Mouse (Mus musculus) embryonic facial prominence, embryonic 11.5 days (tissue): ENCODE data around the gene Pde6c. TPM values are rescaled to one million over a fixed set of nuclear protein-coding genes. Genes with fewer than 3 reads are reported as not detected.

ENCODE experiments used
- ATAC-seq: fragments of 200-750 bp; cut with Nextera tagmentation; replicated peaks from 2 replicates; pipeline ENCODE4 v1.8.0; 2017; ENCODE audit warnings: low read depth; ENCODE audit not compliant: insufficient number of reproducible peaks, low FRiP score, low TSS enrichment
- DNase-seq: peaks from one replicate; pipeline ENCODE4 v3.0.0-alpha.2; 2015; ENCODE audit warnings: low spot score
- H3K27ac ChIP-seq: fragments of 300-500 bp; sonication (generic); replicated peaks from 2 replicates; pipeline ENCODE4 v1.5.1; 2014; ENCODE audit warnings: mild to moderate bottlenecking, low read depth, low read length, control low read depth
- H3K27me3 ChIP-seq: fragments of 300-500 bp; sonication (generic); 2 replicates; pipeline ENCODE4 v1.6.1; 2014; ENCODE audit warnings: mild to moderate bottlenecking, low read length, moderate library complexity, mixed read lengths; ENCODE audit not compliant: control insufficient read depth, insufficient read depth
- H3K36me3 ChIP-seq: fragments of 300-500 bp; sonication (generic); replicated peaks from 2 replicates; pipeline ENCODE4 v1.6.1; 2014; ENCODE audit warnings: low read depth, mild to moderate bottlenecking, low read length, moderate library complexity, mixed read lengths; ENCODE audit not compliant: control insufficient read depth, insufficient read depth
- H3K4me1 ChIP-seq: fragments of 300-500 bp; sonication (generic); 2 replicates; pipeline ENCODE4 v1.6.1; 2014; ENCODE audit warnings: low read length, mixed read lengths; ENCODE audit not compliant: control insufficient read depth, insufficient read depth
- H3K4me2 ChIP-seq: fragments of 300-500 bp; sonication (generic); 2 replicates; pipeline ENCODE4 v1.6.1; 2014; ENCODE audit warnings: low read depth, mild to moderate bottlenecking, control low read depth, low read length, moderate library complexity
- H3K4me3 ChIP-seq: fragments of 300-500 bp; sonication (generic); 2 replicates; pipeline ENCODE4 v1.5.1; 2014; ENCODE audit warnings: low read depth, low read length, control low read depth
- H3K9ac ChIP-seq: fragments of 300-500 bp; sonication (generic); replicated peaks from 2 replicates; pipeline ENCODE4 v1.6.1; 2014; ENCODE audit warnings: mild to moderate bottlenecking, control low read depth, low read length
- H3K9me3 ChIP-seq: fragments of 300-500 bp; sonication (generic); replicated peaks from 2 replicates; pipeline ENCODE4 v1.6.1; 2016; ENCODE audit warnings: mild to moderate bottlenecking, low read length, inconsistent platforms, mixed read lengths; ENCODE audit not compliant: control insufficient read depth
- WGBS: fragments of 180-500 bp; shearing (Covaris S2); extraction: QIAGEN DNeasy Blood & Tissue Kit; methylation state at CpG from one replicate; pipeline ENCODE4 v1.1.7; 2014; 5-methylcytosine and 5-hydroxymethylcytosine counted together
- polyA plus RNA-seq: library from polyadenylated mRNA; unstranded; fragments of >200 nt; fragmentation: Nextera tagmentation; extraction: Ambion mirVana; gene quantifications from 2 replicates; pipeline ENCODE4 v1.2.1, GENCODE M21; 2014

The Pde6c gene
- polyA plus RNA-seq, 1 experiment from 2014 or later = not detected

GRCm38 (mm10) chr19:38161648-38162354, 29.2 kb downstream of the Pde6c start:
- H3K36me3 ChIP-seq = no peaks in the 10 kb centered on the region
- H3K27ac ChIP-seq = no peak overlapping the region
- no peak overlapping the region for H3K9ac ChIP-seq
- no peak for DNase-seq
- ATAC-seq = no peak
- H3K27me3 ChIP-seq = no peaks in the 10 kb centered on the region
- no peaks in the 10 kb centered on the region for H3K4me1 ChIP-seq
- H3K4me3 ChIP-seq = no peak overlapping the region
- no peak overlapping the region for H3K4me2 ChIP-seq
- H3K9me3 ChIP-seq = no peaks in the 10 kb centered on the region
- WGBS = 91% methylated on average over 21 of the region's 21 CpGs

- no peaks in the 10 kb centered on the region for H3K9me3 ChIP-seq
- H3K4me3 ChIP-seq = no peak overlapping the region
- H3K36me3 ChIP-seq = no peaks in the 10 kb centered on the region
- DNase-seq (no peak), ATAC-seq (no peak)
- 53% methylated on average over 2 of the region's 2 CpGs for WGBS
- H3K27ac ChIP-seq = no peak overlapping the region
- no peak overlapping the region for H3K4me2 ChIP-seq
- H3K4me1 ChIP-seq = no peaks in the 10 kb centered on the region
- no peak overlapping the region for H3K9ac ChIP-seq
- H3K27me3 ChIP-seq = no peaks in the 10 kb centered on the region
Observed at GRCm38 (mm10) chr19:38164633-38165032, 32.1 kb downstream of the Pde6c start.

GRCm38 (mm10) chr19:38179675-38180074, 47.1 kb downstream of the Pde6c start:
- Histone ChIP-seq H3K4me3 (no peak overlapping the region), H3K4me1 (no peaks in the 10 kb centered on the region), H3K27me3 (no peaks in the 10 kb centered on the region), H3K4me2 (no peak overlapping the region), H3K27ac (no peak overlapping the region), H3K36me3 (no peaks in the 10 kb centered on the region), H3K9ac (no peak overlapping the region), H3K9me3 (no peaks in the 10 kb centered on the region)
- no peak for DNase-seq
- WGBS = 94% methylated on average over 9 of the region's 9 CpGs
- no peak for ATAC-seq

- H3K4me2 ChIP-seq = no peak overlapping the region
- H3K36me3 ChIP-seq = no peaks in the 10 kb centered on the region
- ATAC-seq (no peak), DNase-seq (no peak)
- no peaks in the 10 kb centered on the region for H3K27me3 ChIP-seq
- no peaks in the 10 kb centered on the region for H3K4me1 ChIP-seq
- no peak overlapping the region for H3K4me3 ChIP-seq
- H3K27ac ChIP-seq = no peak overlapping the region
- 89% methylated on average over 5 of the region's 5 CpGs for WGBS
- H3K9ac ChIP-seq = no peak overlapping the region
- no peaks in the 10 kb centered on the region for H3K9me3 ChIP-seq
Observed at GRCm38 (mm10) chr19:38186631-38187344, 54.2 kb downstream of the Pde6c start.

- Histone ChIP-seq H3K9me3 (no peaks in the 10 kb centered on the region), H3K4me3 (no peak overlapping the region), H3K27ac (no peak overlapping the region), H3K27me3 (no peaks in the 10 kb centered on the region), H3K36me3 (no peaks in the 10 kb centered on the region), H3K4me1 (no peaks in the 10 kb centered on the region), H3K4me2 (no peak overlapping the region), H3K9ac (no peak overlapping the region)
- no peak for ATAC-seq
- WGBS = 92% methylated on average over 2 of the region's 2 CpGs
- no peak for DNase-seq
Observed at GRCm38 (mm10) chr19:38187345-38187680, 54.7 kb downstream of the Pde6c start.

- Histone ChIP-seq H3K4me1 (no peaks in the 10 kb centered on the region), H3K9me3 (no peaks in the 10 kb centered on the region), H3K9ac (no peak overlapping the region), H3K27ac (no peak overlapping the region), H3K27me3 (no peaks in the 10 kb centered on the region), H3K4me2 (no peak overlapping the region), H3K36me3 (no peaks in the 10 kb centered on the region), H3K4me3 (no peak overlapping the region)
- ATAC-seq (no peak), DNase-seq (no peak)
- 90% methylated on average over 3 of the region's 3 CpGs for WGBS
Observed at GRCm38 (mm10) chr19:38190606-38191005, 58.0 kb downstream of the Pde6c start.

- Histone ChIP-seq H3K4me2 (no peak overlapping the region), H3K4me3 (no peak overlapping the region), H3K9me3 (no peaks in the 10 kb centered on the region), H3K9ac (no peak overlapping the region), H3K4me1 (no peaks in the 10 kb centered on the region), H3K36me3 (no peaks in the 10 kb centered on the region), H3K27me3 (no peaks in the 10 kb centered on the region), H3K27ac (no peak overlapping the region)
- 79% methylated on average over 5 of the region's 5 CpGs for WGBS
- ATAC-seq = no peak
- DNase-seq = no peak
Observed at GRCm38 (mm10) chr19:38191446-38191845, 58.9 kb downstream of the Pde6c start.

- Histone ChIP-seq H3K27me3 (no peaks in the 10 kb centered on the region), H3K4me1 (no peaks in the 10 kb centered on the region), H3K9ac (no peak overlapping the region), H3K4me2 (no peak overlapping the region), H3K36me3 (no peaks in the 10 kb centered on the region), H3K9me3 (no peaks in the 10 kb centered on the region), H3K4me3 (no peak overlapping the region), H3K27ac (no peak overlapping the region)
- 89% methylated on average over 4 of the region's 4 CpGs for WGBS
- no peak for ATAC-seq
- DNase-seq = no peak
Observed at GRCm38 (mm10) chr19:38195245-38195644, 62.7 kb downstream of the Pde6c start.
